Mouse (Mus musculus): Measurements from ENCODE around the gene Ubp1. TPM values are rescaled to one million over a fixed set of nuclear protein-coding genes. Genes with fewer than 3 reads are reported as not detected.

Ubp1 gene
- polyA plus RNA-seq, 1 experiment from 2014 or later = 51.7 TPM

DNA sequence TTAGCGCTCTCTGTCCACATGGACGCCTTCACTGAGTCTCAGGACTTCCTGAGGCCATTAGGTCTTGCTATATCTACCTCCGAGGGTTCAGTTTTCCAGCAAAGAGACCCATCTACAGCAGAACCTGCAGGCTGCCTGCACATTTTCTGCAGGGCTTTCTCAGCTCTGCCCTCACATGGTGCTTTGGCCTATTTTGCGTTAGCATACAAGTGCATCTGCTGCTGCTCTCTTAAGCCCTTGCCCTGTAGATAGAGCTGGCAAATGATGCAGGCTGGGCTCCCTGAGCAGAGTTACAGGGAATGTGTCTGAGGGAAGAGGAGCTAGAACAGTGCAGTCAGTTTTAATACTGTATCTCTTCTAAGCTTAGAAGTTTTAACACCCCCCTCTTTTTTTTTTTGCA lies 44.2 kb downstream of the Ubp1 start:
- Histone ChIP-seq H3K9ac (ENCODE audit: low read length) (no peak overlapping the region), H3K36me3 (ENCODE audit: control insufficient read depth, insufficient read depth, low read length) (peaks cover 11% of the 10 kb centered on the region), H3K27ac (ENCODE audit: low read depth, low read length) (no peak overlapping the region), H3K4me2 (ENCODE audit: low read depth, low read length, severe bottlenecking) (no peak overlapping the region), H3K27me3 (ENCODE audit: control insufficient read depth, insufficient read depth, low read length) (no peaks in the 10 kb centered on the region), H3K9me3 (ENCODE audit: control insufficient read depth, low read length) (no peaks in the 10 kb centered on the region), H3K4me1 (replicated peaks; ENCODE audit: control insufficient read depth, insufficient read depth, low read length) (no peaks in the 10 kb centered on the region), H3K4me3 (ENCODE audit: low read depth, low read length) (no peak overlapping the region)
- no peak for DNase-seq (ENCODE audit: low spot score)
- WGBS = 86% methylated on average over 4 of the region's 4 CpGs
- no peak for ATAC-seq (replicated peaks; ENCODE audit: low FRiP score)

DNA sequence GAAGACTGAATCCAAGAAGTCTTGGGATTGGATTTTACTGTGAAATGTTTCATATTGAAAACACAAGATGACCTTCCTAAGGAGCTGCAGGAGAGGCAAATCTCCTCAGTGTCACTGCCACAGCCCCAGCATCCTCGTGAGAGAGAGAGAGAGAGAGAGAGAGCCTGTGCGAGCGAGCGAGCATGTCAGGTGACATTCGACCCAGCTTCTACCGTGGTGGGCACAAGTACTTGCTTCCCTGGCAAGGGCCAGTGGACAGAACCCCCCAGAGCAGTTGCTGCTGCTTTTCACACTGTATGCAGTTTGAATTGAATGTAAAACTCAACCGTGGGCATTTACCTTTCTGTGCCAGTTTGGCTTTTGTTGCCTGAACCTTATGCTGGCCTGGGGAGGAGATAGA lies 44.7 kb downstream of the Ubp1 start:
- H3K27ac ChIP-seq (ENCODE audit: low read depth, low read length) = no peak overlapping the region
- H3K9ac ChIP-seq (ENCODE audit: low read length) = no peak overlapping the region
- DNase-seq (ENCODE audit: low spot score) (no peak), ATAC-seq (replicated peaks; ENCODE audit: low FRiP score) (no peak)
- peaks cover 11% of the 10 kb centered on the region for H3K36me3 ChIP-seq (ENCODE audit: control insufficient read depth, insufficient read depth, low read length)
- H3K4me2 ChIP-seq (ENCODE audit: low read depth, low read length, severe bottlenecking) = no peak overlapping the region
- H3K27me3 ChIP-seq (ENCODE audit: control insufficient read depth, insufficient read depth, low read length) = no peaks in the 10 kb centered on the region
- H3K9me3 ChIP-seq (ENCODE audit: control insufficient read depth, low read length) = no peaks in the 10 kb centered on the region
- 88% methylated on average over 7 of the region's 7 CpGs for WGBS
- no peak overlapping the region for H3K4me3 ChIP-seq (ENCODE audit: low read depth, low read length)
- H3K4me1 ChIP-seq (replicated peaks; ENCODE audit: control insufficient read depth, insufficient read depth, low read length) = no peaks in the 10 kb centered on the region

DNA sequence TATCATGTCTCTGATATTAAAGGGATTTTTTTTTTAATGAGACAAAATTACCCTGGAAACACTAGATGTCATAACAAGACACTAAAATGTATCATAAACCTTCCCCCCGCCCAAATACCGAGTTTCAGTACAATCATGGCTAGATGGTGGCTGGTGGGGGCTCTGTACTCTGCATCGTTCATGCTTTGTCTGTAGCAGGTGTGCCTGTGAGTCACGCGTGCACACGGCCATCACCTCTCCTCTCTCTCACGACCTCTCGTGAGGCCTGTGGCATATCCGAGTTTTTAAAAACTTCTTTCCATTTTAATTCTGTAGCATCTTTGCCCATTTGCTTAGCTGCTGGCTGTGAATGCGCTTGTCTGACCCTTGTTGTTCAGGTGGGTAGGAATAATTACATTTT lies 45.5 kb downstream of the Ubp1 start:
- H3K9ac ChIP-seq (ENCODE audit: low read length) = no peak overlapping the region
- H3K27me3 ChIP-seq (ENCODE audit: control insufficient read depth, insufficient read depth, low read length) = no peaks in the 10 kb centered on the region
- no peak for ATAC-seq (replicated peaks; ENCODE audit: low FRiP score)
- 96% methylated on average over 10 of the region's 10 CpGs for WGBS
- H3K9me3 ChIP-seq (ENCODE audit: control insufficient read depth, low read length) = no peaks in the 10 kb centered on the region
- no peak overlapping the region for H3K4me3 ChIP-seq (ENCODE audit: low read depth, low read length)
- DNase-seq (ENCODE audit: low spot score) = no peak
- no peak overlapping the region for H3K4me2 ChIP-seq (ENCODE audit: low read depth, low read length, severe bottlenecking)
- H3K4me1 ChIP-seq (replicated peaks; ENCODE audit: control insufficient read depth, insufficient read depth, low read length) = no peaks in the 10 kb centered on the region
- peaks cover 11% of the 10 kb centered on the region for H3K36me3 ChIP-seq (ENCODE audit: control insufficient read depth, insufficient read depth, low read length)
- H3K27ac ChIP-seq (ENCODE audit: low read depth, low read length) = no peak overlapping the region

DNA sequence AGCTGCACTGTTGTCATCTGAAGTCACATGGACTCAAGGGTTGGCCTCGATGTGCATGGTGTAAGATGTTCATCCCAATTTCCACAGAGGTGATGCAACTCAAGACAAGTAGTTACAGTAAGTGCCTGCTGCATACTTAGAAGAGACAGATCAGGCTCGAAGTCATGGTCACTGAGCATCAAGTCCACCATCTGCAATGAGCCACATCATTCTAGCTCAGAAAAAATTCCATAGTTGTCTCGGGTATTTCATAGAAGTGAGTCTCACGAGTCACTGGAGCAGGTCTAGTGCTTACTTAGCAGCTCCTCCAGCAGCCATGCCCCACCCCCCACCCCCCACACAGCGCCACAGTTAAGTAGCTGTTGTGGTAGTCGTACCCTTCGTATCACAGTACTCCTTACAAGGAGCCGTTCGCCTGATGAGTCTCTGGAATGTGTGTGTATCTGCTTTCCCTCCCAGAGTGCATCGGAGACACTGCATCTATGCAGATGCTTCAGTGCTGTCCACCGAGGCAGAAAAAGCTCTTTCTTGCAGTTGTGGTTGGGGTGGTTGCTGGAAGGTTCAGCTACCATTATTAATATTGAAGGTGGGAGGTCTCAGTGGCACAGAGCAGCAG lies 46.6 kb downstream of the Ubp1 start:
- Histone ChIP-seq H3K36me3 (ENCODE audit: control insufficient read depth, insufficient read depth, low read length) (peaks cover 11% of the 10 kb centered on the region), H3K27me3 (ENCODE audit: control insufficient read depth, insufficient read depth, low read length) (no peaks in the 10 kb centered on the region), H3K4me1 (replicated peaks; ENCODE audit: control insufficient read depth, insufficient read depth, low read length) (no peaks in the 10 kb centered on the region), H3K9me3 (ENCODE audit: control insufficient read depth, low read length) (no peaks in the 10 kb centered on the region), H3K27ac (ENCODE audit: low read depth, low read length) (no peak overlapping the region), H3K9ac (ENCODE audit: low read length) (no peak overlapping the region), H3K4me3 (ENCODE audit: low read depth, low read length) (no peak overlapping the region), H3K4me2 (ENCODE audit: low read depth, low read length, severe bottlenecking) (no peak overlapping the region)
- ATAC-seq (replicated peaks; ENCODE audit: low FRiP score) (no peak), DNase-seq (ENCODE audit: low spot score) (no peak)
- WGBS = 80% methylated on average over 11 of the region's 11 CpGs

DNA sequence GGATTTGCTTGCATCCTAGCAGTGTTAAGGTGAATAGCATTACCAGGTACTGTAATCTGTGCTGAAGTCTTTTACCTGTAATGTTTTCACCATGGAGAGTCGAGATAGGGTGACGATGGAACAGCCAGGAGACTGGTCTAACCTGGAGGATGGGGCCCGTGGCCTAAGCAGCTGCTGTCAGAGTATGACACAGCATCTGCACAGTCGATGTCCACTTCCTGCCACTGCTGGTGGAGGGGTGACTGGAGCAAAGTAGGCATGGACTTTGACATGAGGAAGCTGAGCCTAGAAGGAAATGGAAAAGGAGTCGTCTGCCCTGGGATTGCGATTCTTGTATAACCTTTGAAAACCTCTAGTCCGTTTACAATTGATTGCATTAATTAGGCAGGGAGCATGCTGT lies 47.9 kb downstream of the Ubp1 start:
- Histone ChIP-seq H3K9ac (ENCODE audit: low read length) (no peak overlapping the region), H3K27me3 (ENCODE audit: control insufficient read depth, insufficient read depth, low read length) (no peaks in the 10 kb centered on the region), H3K9me3 (ENCODE audit: control insufficient read depth, low read length) (no peaks in the 10 kb centered on the region), H3K36me3 (ENCODE audit: control insufficient read depth, insufficient read depth, low read length) (peaks cover 11% of the 10 kb centered on the region), H3K4me1 (replicated peaks; ENCODE audit: control insufficient read depth, insufficient read depth, low read length) (no peaks in the 10 kb centered on the region), H3K4me3 (ENCODE audit: low read depth, low read length) (no peak overlapping the region), H3K4me2 (ENCODE audit: low read depth, low read length, severe bottlenecking) (no peak overlapping the region), H3K27ac (ENCODE audit: low read depth, low read length) (no peak overlapping the region)
- 86% methylated on average over 7 of the region's 7 CpGs for WGBS
- 0 out of 2 replicates have a peak, but pooled peaks have one; percentile 10 for ATAC-seq (replicated peaks; ENCODE audit: low FRiP score)
- DNase-seq (ENCODE audit: low spot score) = no peak

DNA sequence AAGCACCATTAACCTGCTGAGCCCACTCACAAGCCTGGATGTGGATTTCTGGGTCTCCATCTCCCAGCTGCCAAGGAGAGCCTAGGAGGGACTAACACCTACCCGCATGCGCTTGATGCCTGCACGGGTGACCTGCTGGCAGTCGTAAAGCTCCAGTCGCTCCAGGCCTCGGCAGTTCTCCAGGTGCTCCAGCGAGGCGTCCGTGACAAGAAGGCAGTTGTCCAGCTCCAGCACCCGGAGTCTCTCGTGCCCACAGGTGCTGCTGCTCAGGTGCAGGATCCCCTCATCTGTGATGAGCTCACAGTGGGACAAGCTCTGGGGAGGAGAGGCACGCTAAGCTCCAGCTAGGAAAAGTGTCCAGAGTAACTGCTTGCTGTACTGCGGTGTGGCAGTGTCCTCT lies 48.6 kb downstream of the Ubp1 start:
- WGBS = 95% methylated on average over 13 of the region's 13 CpGs
- H3K4me1 ChIP-seq (replicated peaks; ENCODE audit: control insufficient read depth, insufficient read depth, low read length) = no peaks in the 10 kb centered on the region
- ATAC-seq (replicated peaks; ENCODE audit: low FRiP score) = no peak

DNA sequence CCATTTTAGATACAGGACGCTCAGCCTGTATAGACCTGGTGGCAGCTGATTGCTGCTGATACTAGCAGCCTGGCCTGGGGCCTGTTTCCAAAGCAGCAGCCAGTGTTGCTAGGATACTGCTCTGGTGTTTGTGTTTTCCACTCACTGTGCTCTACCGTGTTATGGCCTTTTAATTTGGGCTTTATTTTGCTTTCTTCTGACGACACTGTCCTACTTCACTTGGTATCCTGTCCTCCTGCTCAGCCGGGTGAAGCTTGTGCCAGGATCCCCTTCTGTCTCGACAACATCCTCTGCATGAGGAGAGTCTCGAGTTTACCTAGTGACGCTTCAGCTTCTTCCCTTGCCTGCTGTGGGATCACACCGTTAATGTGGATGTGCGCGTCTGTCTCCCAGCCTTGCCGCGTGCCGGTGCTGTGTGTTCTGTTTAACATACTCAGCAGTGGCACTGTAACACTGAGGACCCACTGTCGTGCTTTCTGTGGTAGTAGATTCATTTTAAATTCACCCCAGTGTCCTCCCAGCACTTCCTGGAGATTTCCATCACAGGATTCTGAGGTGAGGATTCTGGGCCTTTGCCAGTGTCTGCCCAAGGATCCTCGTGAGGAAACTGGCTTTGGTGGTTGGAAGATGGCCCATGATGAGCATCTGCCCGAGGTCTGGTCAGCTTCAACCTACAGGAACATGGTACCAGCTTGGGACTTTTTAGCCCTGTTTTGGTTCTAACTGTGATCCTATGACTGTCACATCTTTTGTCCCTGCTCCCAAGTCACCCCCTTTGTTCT lies 50.6 kb downstream of the Ubp1 start:
- H3K4me3 ChIP-seq (ENCODE audit: low read depth, low read length) = no peak overlapping the region
- H3K9me3 ChIP-seq (ENCODE audit: control insufficient read depth, low read length) = no peaks in the 10 kb centered on the region
- H3K27ac ChIP-seq (ENCODE audit: low read depth, low read length) = no peak overlapping the region
- H3K9ac ChIP-seq (ENCODE audit: low read length) = no peak overlapping the region
- DNase-seq (ENCODE audit: low spot score) (no peak), ATAC-seq (replicated peaks; ENCODE audit: low FRiP score) (no peak)
- H3K4me1 ChIP-seq (replicated peaks; ENCODE audit: control insufficient read depth, insufficient read depth, low read length) = no peaks in the 10 kb centered on the region
- no peaks in the 10 kb centered on the region for H3K27me3 ChIP-seq (ENCODE audit: control insufficient read depth, insufficient read depth, low read length)
- H3K36me3 ChIP-seq (ENCODE audit: control insufficient read depth, insufficient read depth, low read length) = peaks cover 5% of the 10 kb centered on the region; the same call in 1 of the 2 replicates
- H3K4me2 ChIP-seq (ENCODE audit: low read depth, low read length, severe bottlenecking) = no peak overlapping the region
- WGBS = 78% methylated on average over 16 of the region's 16 CpGs

More for the DNA sequence above, 48.6 kb downstream of the Ubp1 start:
- H3K36me3 ChIP-seq (ENCODE audit: control insufficient read depth, insufficient read depth, low read length) = peaks cover 8% of the 10 kb centered on the region
- no peak overlapping the region for H3K4me3 ChIP-seq (ENCODE audit: low read depth, low read length)
- no peak overlapping the region for H3K4me2 ChIP-seq (ENCODE audit: low read depth, low read length, severe bottlenecking)
- H3K9ac ChIP-seq (ENCODE audit: low read length) = no peak overlapping the region
- H3K27me3 ChIP-seq (ENCODE audit: control insufficient read depth, insufficient read depth, low read length) = no peaks in the 10 kb centered on the region
- no peaks in the 10 kb centered on the region for H3K9me3 ChIP-seq (ENCODE audit: control insufficient read depth, low read length)
- no peak overlapping the region for H3K27ac ChIP-seq (ENCODE audit: low read depth, low read length)
- DNase-seq (ENCODE audit: low spot score) = no peak

DNA sequence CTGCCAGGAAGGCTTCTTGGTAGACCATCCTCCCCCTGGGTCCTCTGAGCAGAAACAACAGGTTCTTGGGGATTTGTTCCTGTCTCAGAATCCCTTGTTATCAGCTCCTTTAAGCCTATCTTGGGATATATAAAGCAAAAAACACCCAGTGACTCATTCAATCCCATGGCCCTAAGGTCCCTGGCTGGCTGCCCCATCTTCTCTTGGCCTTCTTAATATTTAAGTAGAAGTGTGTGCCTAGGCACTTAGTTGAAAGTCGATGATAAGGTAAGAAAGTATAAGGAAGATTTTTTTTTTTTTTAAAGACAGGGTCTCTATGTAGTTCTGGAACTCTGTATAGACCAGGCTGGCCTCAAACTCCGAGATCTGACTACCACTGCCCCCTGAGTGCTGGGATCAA lies 51.7 kb downstream of the Ubp1 start:
- ATAC-seq (replicated peaks; ENCODE audit: low FRiP score) (no peak), DNase-seq (ENCODE audit: low spot score) (no peak)
- Histone ChIP-seq H3K36me3 (ENCODE audit: control insufficient read depth, insufficient read depth, low read length) (no peaks in the 10 kb centered on the region; the same call in 1 of the 2 replicates), H3K27me3 (ENCODE audit: control insufficient read depth, insufficient read depth, low read length) (no peaks in the 10 kb centered on the region), H3K9ac (ENCODE audit: low read length) (no peak overlapping the region), H3K27ac (ENCODE audit: low read depth, low read length) (no peak overlapping the region), H3K9me3 (ENCODE audit: control insufficient read depth, low read length) (no peaks in the 10 kb centered on the region), H3K4me2 (ENCODE audit: low read depth, low read length, severe bottlenecking) (no peak overlapping the region), H3K4me3 (ENCODE audit: low read depth, low read length) (no peak overlapping the region), H3K4me1 (replicated peaks; ENCODE audit: control insufficient read depth, insufficient read depth, low read length) (no peaks in the 10 kb centered on the region)
- 91% methylated on average over 2 of the region's 2 CpGs for WGBS
